Mouse (Mus musculus) liver, postnatal 0 days (tissue): ENCODE data around the gene Vps53.

Experiments used
- CTCF ChIP-seq: sonication (generic); IDR thresholded peaks from 2 replicates; pipeline ENCODE4 v1.5.1; 2016; ENCODE audit warnings: antibody characterized with exemption, low read depth
- EP300 ChIP-seq: IDR thresholded peaks from 2 replicates; pipeline ENCODE4 v1.6.1; 2016; ENCODE audit warnings: antibody characterized with exemption, low read depth, mild to moderate bottlenecking

- no peak for TF ChIP-seq CTCF
- no peak for TF ChIP-seq EP300
Measured at GRCm38 (mm10) chr11:76166657-76167056, 12.8 kb downstream of the Vps53 start.
